Mouse (Mus musculus): Measurements from ENCODE around the gene Prkd2. TPM values are rescaled to one million over a fixed set of nuclear protein-coding genes. Genes with fewer than 3 reads are reported as not detected.

Prkd2 gene
- total RNA-seq, 2 experiments from 2014 or later, result 6.8 to 9.1 TPM

GRCm38 (mm10) chr7:16916342-16917265, 73.9 kb downstream of the Prkd2 start:
- no peak for DNase-seq (ENCODE audit: low spot score in 2 of 2)

- no peak for DNase-seq (ENCODE audit: low spot score in 2 of 2)
Measured at GRCm38 (mm10) chr7:16917447-16917846, 74.7 kb downstream of the Prkd2 start.

- DNase-seq (ENCODE audit: low spot score in 2 of 2), result peak in 1 of 2 experiments; percentile 61
Measured at GRCm38 (mm10) chr7:16918014-16918413, 75.3 kb downstream of the Prkd2 start.

- peak in 1 of 2 experiments; percentile 19 for DNase-seq (ENCODE audit: low spot score in 2 of 2)
Measured at GRCm38 (mm10) chr7:16918670-16919069, 76.0 kb downstream of the Prkd2 start.

- DNase-seq (ENCODE audit: low spot score in 2 of 2), result no peak
Measured at GRCm38 (mm10) chr7:16919395-16920149, 76.9 kb downstream of the Prkd2 start.

Other genes starting within 250 kb of the Prkd2 start
- 100 to 1,000 TPM; 137 to 139 TPM for gene Arhgap35, start 227.9 kb upstream of the Prkd2 start, total RNA-seq (2021)
- gene Ceacam15, start 167.2 kb upstream of the Prkd2 start, total RNA-seq (2021), result not detected
- not detected for gene Ceacam9, start 121.0 kb upstream of the Prkd2 start, total RNA-seq (2021)
- 100 to 1,000 TPM; 337 to 357 TPM for gene Ap2s1, start 104.5 kb upstream of the Prkd2 start, total RNA-seq (2021)
- gene Slc1a5, start 61.6 kb upstream of the Prkd2 start, total RNA-seq (2021), result 1 to 10 TPM; 5.5 to 5.8 TPM
- gene Strn4, start 27.0 kb upstream of the Prkd2 start, total RNA-seq (2021), result 100 to 1,000 TPM; 279 to 300 TPM
- 10 to 100 TPM; 45.9 to 46.2 TPM for gene Fkrp, start 26.2 kb upstream of the Prkd2 start, total RNA-seq (2021)
- gene Dact3, start 32.4 kb downstream of the Prkd2 start, total RNA-seq (2021), result 100 to 1,000 TPM; 115 to 120 TPM
- gene Gng8, start 48.9 kb downstream of the Prkd2 start, total RNA-seq (2021), result 1 to 10 TPM; 1.5 to 1.9 TPM
- under 1 TPM in 1 of 2 experiments, not detected in 1; 0.28 TPM for gene Ptgir, start 63.6 kb downstream of the Prkd2 start, total RNA-seq (2021)
- gene Calm3, start 81.2 kb downstream of the Prkd2 start, total RNA-seq (2021), result 1,000 to 10,000 TPM; 2,318 to 2,416 TPM
- gene Pnmal2, start 101.8 kb downstream of the Prkd2 start, total RNA-seq (2021), result 100 to 1,000 TPM; 240 to 246 TPM
- gene Pnmal1, start 116.8 kb downstream of the Prkd2 start, total RNA-seq (2021), result 10 to 100 TPM; 72.5 to 74.5 TPM
- 10 to 100 TPM; 46.2 to 49.3 TPM for gene Gm42372, start 140.2 kb downstream of the Prkd2 start, total RNA-seq (2021)
- gene Ccdc8, start 149.8 kb downstream of the Prkd2 start, total RNA-seq (2021), result 1 to 10 TPM; 3.0 to 3.1 TPM
- gene Ppp5c, start 185.0 kb downstream of the Prkd2 start, total RNA-seq (2021), result 100 to 1,000 TPM; 149 to 163 TPM
- gene Hif3a, start 219.5 kb downstream of the Prkd2 start, total RNA-seq (2021), result 10 to 100 TPM; 13.7 to 18.7 TPM
- gene Psg16, start 231.1 kb downstream of the Prkd2 start, total RNA-seq (2021), result 1 to 10 TPM; 3.4 TPM